Mouse (Mus musculus) heart, postnatal 25 days (tissue): Measurements from ENCODE around the gene Fem1b. TPM values are rescaled to one million over a fixed set of nuclear protein-coding genes. Genes with fewer than 3 reads are reported as not detected.

Experiments used
- DNase-seq: peaks from one replicate; pipeline ENCODE4 v3.0.0; 2022; ENCODE audit warnings: low spot score
- intact Hi-C: fragments of 180-260 bp; cut with DNase I; formaldehyde crosslinking; loops from one replicate; pipeline ENCODE4 v1.15.1; 2025
- total RNA-seq, 2 experiments: library from RNA; stranded (reverse); gene quantifications; 2 replicates each; pipeline ENCODE4 v1.2.3; 2021

Gene Fem1b
- total RNA-seq, 2 experiments from 2014 or later: 18.2 to 20.6 TPM

GRCm38 (mm10) chr9:62786721-62787120, 25.0 kb downstream of the Fem1b start:
- intact Hi-C loops: no loop called here
- DNase-seq: no peak

GRCm38 (mm10) chr9:62784233-62784632, 27.5 kb downstream of the Fem1b start:
- DNase-seq: no peak
- intact Hi-C loops: no loop called here

- intact Hi-C loops: no loop called here
- DNase-seq: no peak
Observed at GRCm38 (mm10) chr9:62782976-62783781, 28.6 kb downstream of the Fem1b start.

- DNase-seq: no peak
- intact Hi-C loops: no loop called here
Observed at GRCm38 (mm10) chr9:62781965-62782364, 29.8 kb downstream of the Fem1b start.

GRCm38 (mm10) chr9:62778721-62779120, 33.0 kb downstream of the Fem1b start:
- intact Hi-C loops: loop anchor here (5.0 to 10.0 kb wide), 3 partner anchors 226 to 491 kb away; no protein-coding TSS in a partner anchor

GRCm38 (mm10) chr9:62777461-62777860, 34.3 kb downstream of the Fem1b start:
- intact Hi-C loops: loop anchor here (2.0 to 10.0 kb wide), 4 partner anchors 33 to 490 kb away; no protein-coding TSS in a partner anchor
- no peak for DNase-seq

More at GRCm38 (mm10) chr9:62778721-62779120, 33.0 kb downstream of the Fem1b start:
- DNase-seq: no peak

GRCm38 (mm10) chr9:62775464-62775863, 36.3 kb downstream of the Fem1b start:
- intact Hi-C loops: loop anchor here (5.0 to 10.0 kb wide), 3 partner anchors 223 to 488 kb away; no protein-coding TSS in a partner anchor
- no peak for DNase-seq

GRCm38 (mm10) chr9:62772746-62773145, 39.0 kb downstream of the Fem1b start:
- intact Hi-C loops: loop anchor here (10.0 kb wide), 1 partner anchor 298 kb away; no protein-coding TSS in a partner anchor

GRCm38 (mm10) chr9:62768361-62768760, 43.4 kb downstream of the Fem1b start:
- DNase-seq: no peak
- intact Hi-C loops: no loop called here

More at GRCm38 (mm10) chr9:62772746-62773145, 39.0 kb downstream of the Fem1b start:
- DNase-seq: no peak

- no peak for DNase-seq
- intact Hi-C loops: no loop called here
Observed at GRCm38 (mm10) chr9:62767464-62767863, 44.3 kb downstream of the Fem1b start.

- intact Hi-C loops: no loop called here
Observed at GRCm38 (mm10) chr9:62765346-62765745, 46.4 kb downstream of the Fem1b start.

GRCm38 (mm10) chr9:62763478-62763877, 48.3 kb downstream of the Fem1b start:
- intact Hi-C loops: no loop called here
- no peak for DNase-seq

More at GRCm38 (mm10) chr9:62765346-62765745, 46.4 kb downstream of the Fem1b start:
- DNase-seq: no peak

GRCm38 (mm10) chr9:62759601-62760000, 52.1 kb downstream of the Fem1b start:
- intact Hi-C loops: no loop called here
- no peak for DNase-seq

- no peak for DNase-seq
- intact Hi-C loops: no loop called here
Observed at GRCm38 (mm10) chr9:62758288-62758687, 53.4 kb downstream of the Fem1b start.

- intact Hi-C loops: no loop called here
Observed at GRCm38 (mm10) chr9:62750381-62750780, 61.4 kb downstream of the Fem1b start.

GRCm38 (mm10) chr9:62749666-62750065, 62.1 kb downstream of the Fem1b start:
- intact Hi-C loops: no loop called here
- DNase-seq: peak; percentile 38

More at GRCm38 (mm10) chr9:62750381-62750780, 61.4 kb downstream of the Fem1b start:
- DNase-seq: no peak

GRCm38 (mm10) chr9:62746646-62747045, 65.1 kb downstream of the Fem1b start:
- intact Hi-C loops: no loop called here
- no peak for DNase-seq

GRCm38 (mm10) chr9:62744558-62745275, 67.0 kb downstream of the Fem1b start:
- intact Hi-C loops: loop anchor here (2.0 kb wide), 1 partner anchor 32 kb away; no protein-coding TSS in a partner anchor
- DNase-seq: no peak
